Mouse (Mus musculus) midbrain, embryonic 13.5 days (tissue): Measurements from ENCODE around the gene Cfap58. TPM values are rescaled to one million over a fixed set of nuclear protein-coding genes. Genes with fewer than 3 reads are reported as not detected.

ENCODE experiments used
- ATAC-seq: fragments of 200-750 bp; cut with Nextera tagmentation; 2 replicates; pipeline ENCODE4 v1.8.0; 2017; ENCODE audit warnings: mild to moderate bottlenecking, moderate TSS enrichment, moderate library complexity
- H3K27ac ChIP-seq: fragments of 300-500 bp; sonication (generic); 2 replicates; pipeline ENCODE4 v1.5.1; 2015; ENCODE audit warnings: inconsistent platforms, mild to moderate bottlenecking, moderate library complexity
- H3K27me3 ChIP-seq: fragments of 300-500 bp; sonication (generic); 2 replicates; pipeline ENCODE4 v1.6.1; 2015; ENCODE audit warnings: mild to moderate bottlenecking, inconsistent platforms
- H3K36me3 ChIP-seq: fragments of 300-500 bp; sonication (generic); 2 replicates; pipeline ENCODE4 v1.6.1; 2015; ENCODE audit warnings: mild to moderate bottlenecking, inconsistent platforms
- H3K4me1 ChIP-seq: fragments of 300-500 bp; sonication (generic); replicated peaks from 2 replicates; pipeline ENCODE4 v1.6.1; 2015; ENCODE audit warnings: inconsistent platforms
- H3K4me2 ChIP-seq: fragments of 300-500 bp; sonication (generic); replicated peaks from 2 replicates; pipeline ENCODE4 v1.6.1; 2015; ENCODE audit warnings: moderate library complexity, mild to moderate bottlenecking, inconsistent platforms
- H3K4me3 ChIP-seq: fragments of 300-500 bp; sonication (generic); replicated peaks from 2 replicates; pipeline ENCODE4 v1.5.1; 2015; ENCODE audit warnings: mild to moderate bottlenecking, inconsistent platforms
- H3K9ac ChIP-seq: fragments of 300-500 bp; sonication (generic); replicated peaks from 2 replicates; pipeline ENCODE4 v1.6.1; 2015; ENCODE audit warnings: mild to moderate bottlenecking, inconsistent platforms
- H3K9me3 ChIP-seq: fragments of 300-500 bp; sonication (generic); 2 replicates; pipeline ENCODE4 v1.6.1; 2016; ENCODE audit warnings: mild to moderate bottlenecking, inconsistent platforms
- WGBS: fragments of 180-500 bp; shearing (Covaris S2); methylation state at CpG from one replicate; pipeline ENCODE4 v1.1.7; 2015; 5-methylcytosine and 5-hydroxymethylcytosine counted together
- polyA plus RNA-seq: library from polyadenylated mRNA; unstranded; fragments of >200 nt; fragmentation: Nextera tagmentation; extraction: Ambion mirVana; gene quantifications from 2 replicates; pipeline ENCODE4 v1.2.1, GENCODE M21; 2015

Cfap58 gene
- polyA plus RNA-seq, 1 experiment from 2014 or later = 0.48 TPM

DNA sequence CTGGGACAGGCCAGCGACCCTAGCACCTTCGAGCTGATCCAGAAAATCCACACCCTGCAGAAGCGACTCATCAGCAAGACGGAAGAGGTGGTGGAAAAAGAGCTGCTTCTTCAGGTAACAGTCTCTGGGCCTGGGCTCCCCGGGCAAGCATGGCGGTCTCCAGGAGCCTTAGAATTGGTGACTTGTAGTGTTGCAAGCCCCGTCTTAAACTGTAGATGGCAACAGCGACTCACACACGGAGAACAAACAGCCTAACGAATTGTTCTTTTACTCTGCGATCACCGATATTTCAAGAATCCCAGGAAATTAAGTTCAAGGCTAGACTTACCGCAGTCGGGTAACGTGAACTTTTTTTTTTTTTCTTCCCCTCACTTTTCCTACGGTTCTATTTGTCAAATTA lies 51.0 kb downstream of the Cfap58 start:
- no peak overlapping the region for H3K4me3 ChIP-seq
- no peak overlapping the region for H3K4me2 ChIP-seq
- H3K9ac ChIP-seq = no peak overlapping the region
- no peaks in the 10 kb centered on the region for H3K36me3 ChIP-seq
- H3K27ac ChIP-seq = peak overlapping the region; percentile 27; the same call in 1 of the 2 replicates
- no peaks in the 10 kb centered on the region for H3K9me3 ChIP-seq
- no peaks in the 10 kb centered on the region for H3K27me3 ChIP-seq
- no peak for ATAC-seq
- WGBS = 40% methylated on average over 16 of the region's 16 CpGs
- peaks cover 9% of the 10 kb centered on the region for H3K4me1 ChIP-seq

- Histone ChIP-seq H3K27ac (peak overlapping the region; percentile 27), H3K4me1 (peaks cover 9% of the 10 kb centered on the region), H3K4me2 (no peak overlapping the region), H3K4me3 (no peak overlapping the region), H3K36me3 (no peaks in the 10 kb centered on the region), H3K9me3 (no peaks in the 10 kb centered on the region), H3K27me3 (no peaks in the 10 kb centered on the region), H3K9ac (no peak overlapping the region)
- peak; percentile 62 for ATAC-seq
- 60% methylated on average over 13 of the region's 13 CpGs for WGBS
These were observed 51.6 kb downstream of the Cfap58 start for GRCm38 (mm10) chr19:47988880-47989574.

DNA sequence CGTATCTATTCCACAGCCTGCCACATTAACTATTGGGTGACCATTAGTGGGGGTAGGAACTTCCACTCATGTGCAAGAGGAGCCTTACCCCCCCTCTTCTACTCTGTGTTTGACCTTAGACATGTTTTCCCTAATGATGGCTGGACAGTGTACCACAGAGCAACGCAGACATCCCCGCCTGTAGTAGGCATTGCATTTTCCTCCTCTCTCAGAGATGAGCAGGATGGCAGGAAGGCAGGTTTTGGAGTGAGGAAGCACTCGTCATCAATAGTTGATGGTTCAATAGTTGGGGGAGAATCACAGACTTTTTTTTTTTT lies 52.1 kb downstream of the Cfap58 start:
- H3K9me3 ChIP-seq = no peaks in the 10 kb centered on the region
- no peak; the same call in none of the 2 replicates for ATAC-seq
- WGBS = 68% methylated on average over 4 of the region's 4 CpGs

DNA sequence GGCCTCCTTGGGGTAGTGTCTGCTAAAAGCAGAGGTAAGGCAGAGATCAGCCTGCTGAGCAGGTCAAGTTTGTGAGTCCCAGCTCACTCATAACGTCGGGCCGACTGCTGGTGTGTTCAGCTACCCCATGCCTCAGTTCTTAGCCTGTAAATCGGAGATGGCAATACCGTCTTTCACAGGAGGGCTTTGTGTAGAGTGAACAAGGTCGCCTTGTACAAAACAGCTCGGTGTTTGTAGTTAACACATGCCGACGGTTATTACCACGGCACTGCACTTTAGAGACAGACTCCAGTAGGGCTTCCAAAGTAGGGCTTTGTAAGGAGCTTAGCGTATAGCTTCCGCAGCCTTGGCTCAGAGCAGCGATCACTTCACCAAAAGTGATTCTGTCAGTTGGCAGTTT lies 63.8 kb downstream of the Cfap58 start:
- Histone ChIP-seq H3K4me3 (no peak overlapping the region), H3K4me1 (peaks cover 5% of the 10 kb centered on the region; the same call in 1 of the 2 replicates), H3K9ac (no peak overlapping the region), H3K36me3 (no peaks in the 10 kb centered on the region), H3K27me3 (no peaks in the 10 kb centered on the region), H3K27ac (no peak overlapping the region), H3K4me2 (no peak overlapping the region), H3K9me3 (no peaks in the 10 kb centered on the region)
- ATAC-seq = 0 out of 2 replicates have a peak, but pooled peaks have one; percentile 24
- 63% methylated on average over 13 of the region's 13 CpGs for WGBS

More for the DNA sequence above, 52.1 kb downstream of the Cfap58 start:
- 0 out of 2 replicates have a peak overlapping the region, but pooled peaks have one; percentile 27 for H3K27ac ChIP-seq
- H3K36me3 ChIP-seq = no peaks in the 10 kb centered on the region
- H3K4me3 ChIP-seq = no peak overlapping the region
- H3K9ac ChIP-seq = no peak overlapping the region
- H3K4me1 ChIP-seq = peaks cover 9% of the 10 kb centered on the region
- H3K4me2 ChIP-seq = no peak overlapping the region
- H3K27me3 ChIP-seq = no peaks in the 10 kb centered on the region

DNA sequence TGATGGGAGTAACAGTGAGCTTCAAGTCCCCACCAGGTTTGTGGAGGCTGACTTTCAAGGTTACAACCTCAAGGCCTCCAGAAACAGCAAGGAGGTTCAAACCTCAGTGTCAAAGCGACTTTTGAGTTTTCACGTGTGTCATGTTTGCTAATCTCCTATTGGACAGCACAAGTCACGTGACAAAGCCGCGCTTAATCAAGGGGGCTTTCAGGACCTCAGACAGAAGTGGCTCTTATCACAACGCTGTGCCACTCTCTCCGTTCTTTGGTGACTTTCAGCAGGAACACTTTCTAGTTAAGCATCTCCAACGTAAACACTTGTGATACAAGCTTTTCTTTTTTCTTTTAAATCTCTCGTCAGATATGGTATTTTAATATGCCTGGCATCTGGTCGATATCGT lies 64.3 kb downstream of the Cfap58 start:
- WGBS = 85% methylated on average over 11 of the region's 11 CpGs
- Histone ChIP-seq H3K4me1 (peaks cover 5% of the 10 kb centered on the region; the same call in 1 of the 2 replicates), H3K36me3 (no peaks in the 10 kb centered on the region), H3K9me3 (no peaks in the 10 kb centered on the region; the same call in 1 of the 2 replicates), H3K27ac (no peak overlapping the region), H3K9ac (no peak overlapping the region), H3K4me3 (no peak overlapping the region), H3K4me2 (no peak overlapping the region), H3K27me3 (no peaks in the 10 kb centered on the region)
- no peak for ATAC-seq

DNA sequence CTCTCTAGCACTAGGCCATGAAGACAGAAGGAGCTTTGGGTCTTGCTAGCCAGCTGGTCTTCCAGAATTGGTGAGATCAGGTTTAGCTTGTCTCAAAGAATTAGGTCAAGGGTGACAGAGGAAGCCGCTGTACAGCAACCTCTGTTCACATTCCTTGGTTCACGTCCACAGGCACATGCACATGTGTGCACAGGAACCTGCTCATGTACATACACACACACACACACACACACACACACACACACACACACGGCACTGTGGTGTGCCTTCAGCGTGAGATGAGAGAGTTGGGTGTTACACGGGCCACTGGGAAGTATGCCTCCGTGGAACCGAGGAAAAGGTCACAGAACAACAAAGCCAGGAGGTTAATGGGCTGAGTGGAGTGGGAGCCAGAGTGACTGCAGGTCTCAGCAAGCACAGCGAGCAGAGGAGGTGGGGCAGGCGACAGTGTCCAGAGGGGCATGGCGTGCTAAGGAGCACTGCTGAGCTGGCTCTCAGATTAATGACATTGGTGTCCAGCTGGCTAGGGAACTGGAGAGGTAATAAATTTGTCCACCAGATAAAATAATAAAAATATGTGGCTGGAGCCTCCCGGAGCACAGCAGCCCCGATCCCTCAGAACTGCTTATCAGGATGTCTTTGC lies 71.4 kb downstream of the Cfap58 start:
- H3K9ac ChIP-seq = no peak overlapping the region
- WGBS = 68% methylated on average over 12 of the region's 12 CpGs
- no peak overlapping the region for H3K27ac ChIP-seq
- H3K4me2 ChIP-seq = no peak overlapping the region
- no peak overlapping the region for H3K4me3 ChIP-seq
- no peak for ATAC-seq
- H3K4me1 ChIP-seq = no peaks in the 10 kb centered on the region; the same call in 1 of the 2 replicates
- H3K27me3 ChIP-seq = no peaks in the 10 kb centered on the region
- H3K9me3 ChIP-seq = no peaks in the 10 kb centered on the region; the same call in 1 of the 2 replicates
- H3K36me3 ChIP-seq = no peaks in the 10 kb centered on the region

GRCm38 (mm10) chr19:48009586-48010331 lies 72.3 kb downstream of the Cfap58 start:
- Histone ChIP-seq H3K9ac (no peak overlapping the region), H3K9me3 (no peaks in the 10 kb centered on the region; the same call in 1 of the 2 replicates), H3K4me3 (no peak overlapping the region), H3K27ac (no peak overlapping the region), H3K36me3 (no peaks in the 10 kb centered on the region), H3K27me3 (no peaks in the 10 kb centered on the region), H3K4me2 (no peak overlapping the region), H3K4me1 (no peaks in the 10 kb centered on the region; the same call in 1 of the 2 replicates)
- no peak for ATAC-seq
- WGBS = 66% methylated on average over 15 of the region's 15 CpGs

DNA sequence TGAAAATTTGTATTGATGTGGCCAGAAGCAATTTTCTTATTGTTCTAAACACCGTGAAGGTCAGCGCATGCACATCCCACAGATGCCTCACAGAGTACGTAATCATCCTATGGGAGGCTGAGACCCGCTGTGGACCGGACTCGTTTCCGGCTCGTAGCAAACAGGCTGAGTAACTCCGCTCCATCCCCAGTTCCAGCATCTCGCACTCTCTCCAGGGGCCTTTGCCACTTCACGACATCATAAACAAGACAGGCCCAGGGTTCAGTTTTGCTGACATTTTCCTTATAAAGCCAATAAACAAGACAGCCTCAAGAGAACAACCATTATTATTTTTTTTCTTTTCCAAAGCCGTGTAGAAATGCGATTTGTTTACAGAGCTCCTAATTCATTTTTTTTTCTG lies 82.6 kb downstream of the Cfap58 start:
- H3K27ac ChIP-seq = no peak overlapping the region
- no peaks in the 10 kb centered on the region for H3K27me3 ChIP-seq
- H3K4me3 ChIP-seq = no peak overlapping the region
- H3K4me1 ChIP-seq = no peaks in the 10 kb centered on the region
- WGBS = 70% methylated on average over 13 of the region's 13 CpGs
- no peak overlapping the region for H3K9ac ChIP-seq
- no peaks in the 10 kb centered on the region for H3K36me3 ChIP-seq
- no peaks in the 10 kb centered on the region for H3K9me3 ChIP-seq
- no peak for ATAC-seq
- no peak overlapping the region for H3K4me2 ChIP-seq

- no peaks in the 10 kb centered on the region for H3K9me3 ChIP-seq
- ATAC-seq = no peak
- H3K27ac ChIP-seq = no peak overlapping the region
- H3K4me3 ChIP-seq = no peak overlapping the region
- H3K9ac ChIP-seq = no peak overlapping the region
- H3K4me2 ChIP-seq = no peak overlapping the region
- no peaks in the 10 kb centered on the region for H3K27me3 ChIP-seq
- H3K36me3 ChIP-seq = no peaks in the 10 kb centered on the region
- H3K4me1 ChIP-seq = no peaks in the 10 kb centered on the region
- whole genome bisulfite sequencing = 65% methylated on average over 15 of the region's 15 CpGs
These were observed 84.0 kb downstream of the Cfap58 start for GRCm38 (mm10) chr19:48021435-48021834.

- H3K9ac ChIP-seq = no peak overlapping the region
- no peak overlapping the region for H3K27ac ChIP-seq
- no peaks in the 10 kb centered on the region for H3K9me3 ChIP-seq
- no peaks in the 10 kb centered on the region for H3K27me3 ChIP-seq
- WGBS = 65% methylated on average over 5 of the region's 5 CpGs
- H3K4me3 ChIP-seq = no peak overlapping the region
- no peak overlapping the region for H3K4me2 ChIP-seq
- no peaks in the 10 kb centered on the region for H3K36me3 ChIP-seq
- ATAC-seq = peak; percentile 40; the same call in 1 of the 2 replicates
- 0 out of 2 replicates have a peak, but pooled peaks cover 2% of the 10 kb centered on the region for H3K4me1 ChIP-seq
These were observed 85.3 kb downstream of the Cfap58 start for GRCm38 (mm10) chr19:48022763-48023162.

GRCm38 (mm10) chr19:48023726-48024125 lies 86.3 kb downstream of the Cfap58 start:
- Histone ChIP-seq H3K4me1 (0 out of 2 replicates have a peak, but pooled peaks cover 7% of the 10 kb centered on the region), H3K4me3 (no peak overlapping the region), H3K9me3 (no peaks in the 10 kb centered on the region), H3K36me3 (no peaks in the 10 kb centered on the region), H3K27ac (no peak overlapping the region), H3K4me2 (no peak overlapping the region), H3K27me3 (no peaks in the 10 kb centered on the region), H3K9ac (no peak overlapping the region)
- ATAC-seq = no peak
- WGBS = 94% methylated on average over 10 of the region's 10 CpGs

DNA sequence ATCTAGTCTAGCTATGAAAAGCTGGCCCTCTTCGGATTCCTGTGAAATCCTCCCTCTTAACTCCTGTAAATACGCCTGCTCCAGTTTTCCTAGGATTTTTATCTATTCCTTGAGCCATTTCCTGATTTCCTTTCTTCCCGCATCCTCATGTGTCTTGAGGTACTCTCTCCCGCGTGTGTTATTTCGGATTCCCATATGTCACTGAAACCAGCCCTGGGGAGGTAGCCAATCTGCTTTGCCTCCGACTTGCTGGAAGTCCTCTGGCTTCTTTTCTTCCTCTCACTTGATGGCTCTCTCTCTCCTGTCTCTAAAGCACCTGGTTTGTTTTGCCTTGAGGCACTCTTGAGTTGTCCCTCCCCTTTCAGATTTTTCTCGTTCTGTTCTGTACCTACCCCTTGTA lies 87.9 kb downstream of the Cfap58 start:
- no peak overlapping the region for H3K27ac ChIP-seq
- ATAC-seq = no peak
- WGBS = 92% methylated on average over 8 of the region's 8 CpGs
- H3K4me3 ChIP-seq = no peak overlapping the region
- H3K36me3 ChIP-seq = no peaks in the 10 kb centered on the region
- no peak overlapping the region for H3K4me2 ChIP-seq
- H3K9ac ChIP-seq = no peak overlapping the region
- no peaks in the 10 kb centered on the region for H3K27me3 ChIP-seq
- H3K9me3 ChIP-seq = no peaks in the 10 kb centered on the region
- H3K4me1 ChIP-seq = 0 out of 2 replicates have a peak, but pooled peaks cover 7% of the 10 kb centered on the region
